Mouse (Mus musculus): ENCODE results near the gene Sphkap. TPM values are rescaled to one million over a fixed set of nuclear protein-coding genes. Genes with fewer than 3 reads are reported as not detected.

The Sphkap gene
- polyA plus RNA-seq (2012; rRNA removed): 0.01 and 0.03 TPM in 2 replicates

- no peak for DNase-seq (ENCODE audit: low spot score)
Measured at GRCm38 (mm10) chr1:83408021-83408464, at the start of gene Sphkap. TSS of gene Sphkap (minus strand) at chr1:83408200.

GRCm38 (mm10) chr1:83451291-83451690 lies 43.3 kb upstream of the Sphkap start:
- DNase-seq (ENCODE audit: low spot score): no peak

- DNase-seq (ENCODE audit: low spot score): no peak
Measured at GRCm38 (mm10) chr1:83440422-83440821, 32.4 kb upstream of the Sphkap start.

- no peak for DNase-seq (ENCODE audit: low spot score)
Measured at GRCm38 (mm10) chr1:83433932-83434331, 25.9 kb upstream of the Sphkap start.

- DNase-seq (ENCODE audit: low spot score): no peak
Measured at GRCm38 (mm10) chr1:83429866-83430265, 21.9 kb upstream of the Sphkap start.

GRCm38 (mm10) chr1:83407616-83408015 lies 384 bp downstream of the Sphkap start:
- DNase-seq (ENCODE audit: low spot score): no peak

- no peak for DNase-seq (ENCODE audit: low spot score)
Measured at GRCm38 (mm10) chr1:83406882-83407549, 984 bp downstream of the Sphkap start.

GRCm38 (mm10) chr1:83401079-83401478 lies 6.9 kb downstream of the Sphkap start:
- DNase-seq (ENCODE audit: low spot score): no peak

GRCm38 (mm10) chr1:83396284-83396683 lies 11.7 kb downstream of the Sphkap start:
- no peak for DNase-seq (ENCODE audit: low spot score)

- no peak for DNase-seq (ENCODE audit: low spot score)
Measured at GRCm38 (mm10) chr1:83395559-83395958, 12.4 kb downstream of the Sphkap start.

- no peak for DNase-seq (ENCODE audit: low spot score)
Measured at GRCm38 (mm10) chr1:83389419-83389818, 18.6 kb downstream of the Sphkap start.

GRCm38 (mm10) chr1:83377404-83377803 lies 30.6 kb downstream of the Sphkap start:
- no peak for DNase-seq (ENCODE audit: low spot score)

- no peak for DNase-seq (ENCODE audit: low spot score)
Measured at GRCm38 (mm10) chr1:83366456-83366855, 41.5 kb downstream of the Sphkap start.

GRCm38 (mm10) chr1:83362168-83362567 lies 45.8 kb downstream of the Sphkap start:
- no peak for DNase-seq (ENCODE audit: low spot score)

- DNase-seq (ENCODE audit: low spot score): no peak
Measured at GRCm38 (mm10) chr1:83346453-83346852, 61.5 kb downstream of the Sphkap start.

GRCm38 (mm10) chr1:83345572-83345971 lies 62.4 kb downstream of the Sphkap start:
- no peak for DNase-seq (ENCODE audit: low spot score)

GRCm38 (mm10) chr1:83345069-83345468 lies 62.9 kb downstream of the Sphkap start:
- DNase-seq (ENCODE audit: low spot score): no peak

GRCm38 (mm10) chr1:83342726-83343250 lies 65.2 kb downstream of the Sphkap start:
- no peak for DNase-seq (ENCODE audit: low spot score)

GRCm38 (mm10) chr1:83339358-83339757 lies 68.6 kb downstream of the Sphkap start:
- DNase-seq (ENCODE audit: low spot score): no peak

- no peak for DNase-seq (ENCODE audit: low spot score)
Measured at GRCm38 (mm10) chr1:83316917-83317316, 91.1 kb downstream of the Sphkap start.

- DNase-seq (ENCODE audit: low spot score): no peak
Measured at GRCm38 (mm10) chr1:83315146-83315545, 92.9 kb downstream of the Sphkap start.

- DNase-seq (ENCODE audit: low spot score): no peak
Measured at GRCm38 (mm10) chr1:83311607-83312295, 96.2 kb downstream of the Sphkap start.

All from urinary bladder, adult 2 months (tissue).